Mouse (Mus musculus) layer of hippocampus, postnatal 36 days (tissue): ENCODE measurements around the gene Ppm1k. TPM values are rescaled to one million over a fixed set of nuclear protein-coding genes. Genes with fewer than 3 reads are reported as not detected.
"Not testable (repeated sequence)": the region's sequence is repeated elsewhere in the genome, so short reads cannot be mapped to it uniquely, and the experiment has no call there.

Experiments
- DNase-seq, 2 experiments: peaks; one replicate each; pipeline ENCODE4 v3.0.0; 2022
- total RNA-seq, 2 experiments: library from RNA; stranded (reverse); gene quantifications; 2 replicates each; pipeline ENCODE4 v1.2.3; 2021

Gene Ppm1k
- total RNA-seq = 10 to 100 TPM; 66.1 to 74.2 TPM

GRCm38 (mm10) chr6:57535386-57535936, at the start of gene Ppm1k:
Gene Ppm1k (minus strand): TSS chr6:57535468.
- DNase-seq = peak; percentile 98 to 99

GRCm38 (mm10) chr6:57582356-57582755, 47.1 kb upstream of the Ppm1k start:
- no peak for DNase-seq

GRCm38 (mm10) chr6:57581595-57581994, 46.3 kb upstream of the Ppm1k start:
- DNase-seq = no peak

- DNase-seq = peak; percentile 28 to 30
Measured at GRCm38 (mm10) chr6:57580881-57581548, 45.7 kb upstream of the Ppm1k start, which contains the start of gene Herc6. Gene Herc6 (plus strand): TSS chr6:57581000.

- no peak for DNase-seq
Measured at GRCm38 (mm10) chr6:57571587-57571986, 36.3 kb upstream of the Ppm1k start.

GRCm38 (mm10) chr6:57570170-57570974, 35.1 kb upstream of the Ppm1k start:
- DNase-seq = peak; percentile 6 to 33

GRCm38 (mm10) chr6:57567630-57568029, 32.4 kb upstream of the Ppm1k start:
- DNase-seq = no peak

GRCm38 (mm10) chr6:57565452-57565851, 30.2 kb upstream of the Ppm1k start:
- DNase-seq = no peak

- no peak for DNase-seq
Measured at GRCm38 (mm10) chr6:57563454-57563853, 28.2 kb upstream of the Ppm1k start.

GRCm38 (mm10) chr6:57557796-57558317, 22.6 kb upstream of the Ppm1k start:
- DNase-seq = no peak

GRCm38 (mm10) chr6:57551211-57551796, 16.0 kb upstream of the Ppm1k start:
- no peak for DNase-seq

GRCm38 (mm10) chr6:57544866-57545265, 9.6 kb upstream of the Ppm1k start:
- no peak for DNase-seq

GRCm38 (mm10) chr6:57543591-57543990, 8.3 kb upstream of the Ppm1k start:
- not testable (repeated sequence) for DNase-seq

GRCm38 (mm10) chr6:57541737-57542335, 6.6 kb upstream of the Ppm1k start:
- DNase-seq = no peak

- no peak for DNase-seq
Measured at GRCm38 (mm10) chr6:57540950-57541498, 5.8 kb upstream of the Ppm1k start.

GRCm38 (mm10) chr6:57537887-57538286, 2.6 kb upstream of the Ppm1k start:
- DNase-seq = no peak

- no peak for DNase-seq
Measured at GRCm38 (mm10) chr6:57535971-57536669, 852 bp upstream of the Ppm1k start.

GRCm38 (mm10) chr6:57534611-57535286, 519 bp downstream of the Ppm1k start:
- peak; percentile 42 to 46 for DNase-seq

GRCm38 (mm10) chr6:57534231-57534610, 1.0 kb downstream of the Ppm1k start:
- DNase-seq = peak in 1 of 2 experiments; percentile 37

- no peak for DNase-seq
Measured at GRCm38 (mm10) chr6:57533410-57533809, 1.9 kb downstream of the Ppm1k start.

GRCm38 (mm10) chr6:57532022-57532421, 3.2 kb downstream of the Ppm1k start:
- no peak for DNase-seq
